Mouse (Mus musculus) mature B cell (primary cell): Measurements from ENCODE around the gene Camsap1.

ENCODE experiments used
- in situ Hi-C: fragments of 300-500 bp; cut with MboI; formaldehyde crosslinking; loops from 2 replicates; pipeline ENCODE4 v1.14.3; 2019

Camsap1 gene

GRCm38 (mm10) chr2:25978997-25979396 is 4.1 kb downstream of the Camsap1 start:
- in situ Hi-C loops = no loop called here

GRCm38 (mm10) chr2:25977587-25978239 is 5.4 kb downstream of the Camsap1 start:
- in situ Hi-C loops = no loop called here

- in situ Hi-C loops = no loop called here
Observed at GRCm38 (mm10) chr2:25975141-25975770, 7.8 kb downstream of the Camsap1 start.

GRCm38 (mm10) chr2:25970426-25970825 is 12.7 kb downstream of the Camsap1 start:
- in situ Hi-C loops = no loop called here

GRCm38 (mm10) chr2:25969319-25969718 is 13.8 kb downstream of the Camsap1 start:
- in situ Hi-C loops = no loop called here

GRCm38 (mm10) chr2:25949291-25949690 is 33.8 kb downstream of the Camsap1 start:
- in situ Hi-C loops = no loop called here

GRCm38 (mm10) chr2:25947950-25948349 is 35.1 kb downstream of the Camsap1 start:
- in situ Hi-C loops = no loop called here

GRCm38 (mm10) chr2:25943822-25944221 is 39.3 kb downstream of the Camsap1 start:
- in situ Hi-C loops = no loop called here

- in situ Hi-C loops = no loop called here
Observed at GRCm38 (mm10) chr2:25940503-25940902, 42.6 kb downstream of the Camsap1 start.

- in situ Hi-C loops = no loop called here
Observed at GRCm38 (mm10) chr2:25931249-25931859, 51.7 kb downstream of the Camsap1 start.

- in situ Hi-C loops = no loop called here
Observed at GRCm38 (mm10) chr2:25927821-25928220, 55.3 kb downstream of the Camsap1 start.

- in situ Hi-C loops = no loop called here
Observed at GRCm38 (mm10) chr2:25924934-25925333, 58.1 kb downstream of the Camsap1 start.

- in situ Hi-C loops = no loop called here
Observed at GRCm38 (mm10) chr2:25923799-25924198, 59.3 kb downstream of the Camsap1 start.

- in situ Hi-C loops = no loop called here
Observed at GRCm38 (mm10) chr2:25919972-25920371, 63.1 kb downstream of the Camsap1 start.

- in situ Hi-C loops = no loop called here
Observed at GRCm38 (mm10) chr2:25918408-25918807, 64.7 kb downstream of the Camsap1 start.

- in situ Hi-C loops = no loop called here
Observed at GRCm38 (mm10) chr2:25914821-25915220, 68.3 kb downstream of the Camsap1 start.

GRCm38 (mm10) chr2:25914201-25914600 is 68.9 kb downstream of the Camsap1 start:
- in situ Hi-C loops = no loop called here

GRCm38 (mm10) chr2:25913247-25913646 is 69.8 kb downstream of the Camsap1 start:
- in situ Hi-C loops = no loop called here

GRCm38 (mm10) chr2:25909872-25910271 is 73.2 kb downstream of the Camsap1 start:
- in situ Hi-C loops = no loop called here

- in situ Hi-C loops = no loop called here
Observed at GRCm38 (mm10) chr2:25898970-25899369, 84.1 kb downstream of the Camsap1 start.

- in situ Hi-C loops = no loop called here
Observed at GRCm38 (mm10) chr2:25892440-25892839, 90.6 kb downstream of the Camsap1 start.

GRCm38 (mm10) chr2:25888144-25888543 is 94.9 kb downstream of the Camsap1 start:
- in situ Hi-C loops = no loop called here

- in situ Hi-C loops = no loop called here
Observed at GRCm38 (mm10) chr2:25887226-25887625, 95.9 kb downstream of the Camsap1 start.
